Mouse (Mus musculus) granulocyte monocyte progenitor cell, adult 5-6 weeks (primary cell): ENCODE data around the gene Mgme1. TPM values are rescaled to one million over a fixed set of nuclear protein-coding genes. Genes with fewer than 3 reads are reported as not detected.

Experiments used
- ATAC-seq: replicated peaks from 2 replicates; pipeline ENCODE4 v1.8.0; 2016; ENCODE audit warnings: mild to moderate bottlenecking, moderate TSS enrichment, inconsistent platforms; ENCODE audit not compliant: poor library complexity, severe bottlenecking
- total RNA-seq, 2 experiments: library from RNA; stranded (forward) in 1 of 2; stranded (reverse) in 1 of 2; fragments of 200-712, 200-1000 nt in 1 of 2; fragments of >200 nt in 1 of 2; fragmentation: Nextera tagmentation in 1 of 2; gene quantifications; 2 replicates each; pipeline ENCODE4 v1.2.3; 2014 to 2017

Gene Mgme1
- total RNA-seq, 2 experiments from 2014 or later: 23.4 to 29.9 TPM

GRCm38 (mm10) chr2:144262837-144263236, 7.6 kb upstream of the Mgme1 start:
- no peak for ATAC-seq

GRCm38 (mm10) chr2:144264398-144265119, 5.9 kb upstream of the Mgme1 start:
- ATAC-seq: peak; percentile 40

- no peak for ATAC-seq
Observed at GRCm38 (mm10) chr2:144265120-144265488, 5.4 kb upstream of the Mgme1 start.

DNA sequence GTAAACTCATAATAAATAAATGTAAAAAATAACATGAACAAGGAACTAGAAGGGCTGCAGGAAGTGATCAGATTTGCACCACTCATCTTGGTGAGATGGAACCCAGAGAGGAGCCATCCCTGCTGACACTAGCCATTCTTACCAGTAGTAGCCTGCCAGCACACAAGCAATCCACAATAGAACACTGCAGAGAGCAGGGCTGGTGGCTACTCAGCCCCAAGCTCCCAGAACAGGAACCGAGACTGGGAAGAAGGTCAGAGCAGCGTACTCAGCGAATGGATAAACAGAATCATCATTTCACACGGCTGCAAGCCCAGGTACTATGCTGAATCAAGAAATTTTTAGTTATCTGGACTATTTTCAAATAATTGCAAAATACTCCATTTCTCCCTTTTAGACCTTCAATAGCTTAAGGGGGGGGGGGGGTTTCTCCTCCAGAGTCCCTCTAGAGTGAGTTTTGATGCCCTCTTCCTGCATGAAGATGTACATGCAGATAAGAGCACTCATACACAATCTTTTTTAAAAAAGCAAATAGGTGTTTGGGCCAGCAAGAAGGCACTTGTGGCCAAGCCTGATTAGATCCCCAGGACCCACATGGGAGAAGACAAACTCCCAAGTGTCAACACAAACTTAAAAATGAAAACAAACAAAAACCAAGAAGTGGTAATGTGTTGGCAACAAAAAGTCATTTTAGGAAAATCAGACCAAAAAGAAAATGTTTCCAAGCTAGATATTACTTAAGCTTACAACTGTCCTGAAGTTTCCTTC, 4.4 kb upstream of the Mgme1 start:
- peak; percentile 44 for ATAC-seq

- ATAC-seq: no peak
Observed at GRCm38 (mm10) chr2:144267004-144267730, 3.3 kb upstream of the Mgme1 start.

DNA sequence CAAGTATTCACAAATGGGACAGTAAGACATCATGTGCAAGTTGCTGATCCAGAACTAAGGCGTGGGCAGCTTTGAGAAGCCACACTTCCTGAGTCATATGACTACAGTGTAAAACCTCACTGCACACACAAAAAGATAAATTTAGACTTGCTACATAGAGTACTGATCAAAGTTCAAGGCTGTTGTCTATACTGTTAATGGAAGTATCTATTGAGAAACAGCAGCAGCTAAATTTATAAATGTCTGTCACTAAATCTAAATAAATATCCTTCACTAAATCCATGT, 2.8 kb upstream of the Mgme1 start:
- no peak for ATAC-seq

DNA sequence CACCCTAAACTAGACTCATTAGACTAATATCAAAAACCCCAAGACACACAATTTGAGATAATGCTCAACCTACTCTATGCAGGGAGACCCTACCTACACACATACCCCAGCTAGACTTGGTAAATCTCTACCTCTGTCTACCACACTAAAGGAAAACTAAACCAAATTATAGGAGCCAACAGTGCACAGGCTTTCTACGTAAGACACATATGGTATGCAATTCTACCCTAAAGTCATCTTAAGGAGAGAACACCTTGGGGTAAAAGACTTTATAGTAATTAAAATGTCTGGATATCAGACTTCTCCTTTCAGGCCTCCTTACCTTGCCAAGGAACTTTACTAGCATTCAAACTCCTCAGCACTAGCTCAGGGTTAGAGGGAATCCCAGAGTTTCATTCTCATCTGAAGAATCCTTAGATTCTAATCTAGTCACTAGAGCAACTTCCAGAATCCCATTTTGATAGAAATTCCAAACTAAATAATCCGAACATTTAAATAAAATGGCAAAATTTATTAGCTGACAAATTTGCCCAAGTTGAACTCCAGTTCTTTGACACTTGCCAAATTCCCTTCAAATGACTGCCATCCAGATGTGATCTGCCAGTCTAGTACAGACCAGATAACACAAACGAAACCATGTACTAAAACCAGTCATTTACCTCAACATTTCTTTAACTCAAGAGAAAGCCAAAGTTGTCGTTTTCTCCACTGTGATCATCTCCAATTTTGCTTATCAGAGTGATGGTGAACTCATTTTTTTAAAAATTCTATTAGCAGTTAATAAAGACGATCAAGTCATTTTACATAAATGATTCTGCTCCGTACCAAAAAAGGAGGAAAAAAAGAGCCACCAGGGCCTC, 1.8 kb upstream of the Mgme1 start:
- no peak for ATAC-seq

GRCm38 (mm10) chr2:144269306-144269650, 1.2 kb upstream of the Mgme1 start:
- no peak for ATAC-seq

DNA sequence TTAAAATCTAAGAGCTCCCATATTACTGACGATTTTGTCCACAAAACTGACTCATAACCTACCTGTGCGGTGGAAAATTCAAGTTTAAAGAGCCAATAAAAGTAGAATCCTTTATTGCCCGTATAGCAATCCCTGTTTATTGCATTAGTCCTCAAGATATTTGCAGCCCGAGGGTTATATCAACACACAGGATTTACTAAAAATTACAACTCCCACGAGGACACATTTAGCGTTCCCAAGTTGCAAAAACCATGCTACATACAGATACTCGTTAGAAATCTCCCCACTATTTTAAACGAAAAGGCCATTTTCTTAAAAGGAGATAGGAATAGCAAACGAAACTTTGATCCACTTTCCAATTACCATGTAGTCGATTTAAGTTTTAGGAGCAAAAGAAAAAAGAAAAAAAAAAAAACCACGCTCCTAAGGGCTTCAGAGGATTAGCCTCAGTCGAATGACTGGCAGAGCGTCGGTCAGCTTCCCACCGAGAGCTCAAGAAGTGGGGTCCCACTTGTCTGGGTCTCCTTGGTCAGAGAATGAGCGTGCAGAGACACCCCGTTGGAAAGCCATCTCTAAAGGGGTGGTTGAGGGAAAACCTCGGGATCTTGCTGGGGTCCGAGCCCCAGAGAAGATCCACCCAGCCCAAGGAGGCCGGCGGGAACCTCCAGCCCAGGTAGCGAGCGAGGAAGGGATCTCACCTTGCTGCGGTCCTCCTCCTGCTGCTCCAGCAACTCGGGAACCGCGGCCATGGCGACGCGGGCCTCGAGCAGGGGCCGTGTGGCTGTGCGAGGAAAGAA, 586 bp upstream of the Mgme1 start:
- ATAC-seq: no peak

- ATAC-seq: no peak
Observed at GRCm38 (mm10) chr2:144272088-144272487, 1.6 kb downstream of the Mgme1 start.

- peak; percentile 32 for ATAC-seq
Observed at GRCm38 (mm10) chr2:144274741-144275140, 4.3 kb downstream of the Mgme1 start.

DNA sequence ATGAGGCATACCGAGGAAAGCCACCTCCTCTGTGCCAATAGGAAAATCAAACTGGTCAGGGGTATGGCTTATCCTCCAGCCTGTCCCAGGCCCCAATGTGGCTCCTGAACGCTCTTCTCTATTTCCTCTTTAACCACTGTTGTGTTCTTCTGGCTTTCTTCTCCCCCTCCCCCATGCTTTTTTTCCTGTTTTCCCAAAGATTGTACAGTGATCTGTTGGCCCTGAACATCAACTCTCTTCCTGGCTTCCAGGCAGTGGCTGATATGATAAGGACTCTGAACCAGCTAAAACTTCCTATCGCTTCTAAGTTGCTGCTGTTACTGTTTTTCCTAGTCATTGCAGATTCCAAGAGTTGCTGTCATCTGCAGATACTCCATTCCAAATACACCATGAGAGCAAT, 6.4 kb downstream of the Mgme1 start:
- ATAC-seq: no peak

DNA sequence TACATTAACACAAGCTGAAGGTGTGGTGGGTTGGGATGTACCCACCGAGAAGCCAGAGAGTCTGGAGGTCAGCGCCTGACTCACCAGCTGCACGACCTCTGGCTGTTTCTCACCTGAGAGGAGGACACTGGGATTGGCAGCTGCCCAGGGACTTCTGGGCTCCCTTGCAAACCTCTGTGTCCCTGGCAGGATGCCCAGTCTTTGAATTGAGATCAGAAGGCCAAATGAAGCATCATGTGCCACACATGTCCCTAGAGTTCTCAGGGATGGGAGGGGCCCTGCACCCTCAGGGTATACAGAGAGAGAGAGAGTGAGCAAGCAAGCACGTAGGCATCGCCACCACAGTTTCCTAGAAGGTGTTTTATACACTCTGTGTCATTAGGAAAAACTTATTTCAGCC, 9.3 kb downstream of the Mgme1 start:
- no peak for ATAC-seq

DNA sequence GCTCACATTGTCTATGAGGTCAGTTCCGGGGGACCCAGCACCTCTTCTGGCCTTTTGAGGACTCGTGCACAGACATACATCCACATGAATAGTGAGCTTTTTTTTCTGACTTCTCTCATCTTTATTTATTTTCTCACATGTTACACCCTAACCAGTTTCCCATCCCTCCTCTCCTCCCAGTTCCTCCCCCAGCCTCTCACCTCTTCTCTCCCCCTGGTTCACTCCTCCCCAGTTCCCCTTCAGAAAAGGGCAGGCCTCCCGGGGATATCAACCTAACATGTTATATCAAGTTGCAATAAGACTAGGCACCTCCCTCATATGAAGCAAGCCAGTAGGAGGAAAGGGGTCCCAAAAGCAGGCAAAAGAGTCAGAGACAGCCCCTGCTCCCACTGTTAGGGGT, 10.1 kb downstream of the Mgme1 start:
- ATAC-seq: no peak

DNA sequence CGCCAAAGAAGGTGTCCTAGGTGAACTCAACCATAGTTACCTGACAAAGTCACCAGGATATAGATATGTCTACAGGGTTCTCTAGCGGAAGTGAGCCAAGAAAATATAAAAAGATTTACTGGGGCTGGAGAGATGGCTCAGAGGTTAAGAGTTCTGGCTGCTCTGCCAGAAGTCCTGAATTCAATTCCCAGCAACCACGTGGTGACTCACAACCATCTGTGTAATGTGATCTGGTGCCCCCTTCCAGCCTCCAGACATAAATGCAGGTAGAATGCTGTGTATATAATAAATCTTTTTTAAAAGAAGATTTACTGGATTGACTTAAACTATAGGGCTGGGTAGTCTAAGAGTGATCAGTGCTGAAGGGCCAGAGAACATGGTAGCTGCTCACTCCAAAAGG, 11.0 kb downstream of the Mgme1 start:
- ATAC-seq: no peak

DNA sequence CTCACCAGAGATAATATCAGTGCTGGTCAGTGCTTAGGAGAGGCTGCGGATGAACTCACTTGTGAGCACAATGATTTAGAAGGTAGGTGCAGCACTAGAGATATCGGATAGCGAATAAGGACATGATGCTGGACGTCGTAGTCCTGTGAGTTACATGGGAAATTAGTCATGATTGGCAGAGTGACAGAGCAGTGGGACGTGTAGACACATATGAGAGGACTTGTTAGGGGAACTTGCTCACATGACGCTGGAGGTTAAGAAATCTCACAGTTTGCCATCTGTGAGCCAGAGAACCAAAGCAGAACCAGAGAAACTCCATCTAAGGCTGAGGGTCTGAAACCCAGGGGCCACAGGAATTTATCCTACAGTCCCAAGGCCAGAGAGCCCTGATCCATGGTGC, 19.9 kb downstream of the Mgme1 start:
- ATAC-seq: peak; percentile 91

DNA sequence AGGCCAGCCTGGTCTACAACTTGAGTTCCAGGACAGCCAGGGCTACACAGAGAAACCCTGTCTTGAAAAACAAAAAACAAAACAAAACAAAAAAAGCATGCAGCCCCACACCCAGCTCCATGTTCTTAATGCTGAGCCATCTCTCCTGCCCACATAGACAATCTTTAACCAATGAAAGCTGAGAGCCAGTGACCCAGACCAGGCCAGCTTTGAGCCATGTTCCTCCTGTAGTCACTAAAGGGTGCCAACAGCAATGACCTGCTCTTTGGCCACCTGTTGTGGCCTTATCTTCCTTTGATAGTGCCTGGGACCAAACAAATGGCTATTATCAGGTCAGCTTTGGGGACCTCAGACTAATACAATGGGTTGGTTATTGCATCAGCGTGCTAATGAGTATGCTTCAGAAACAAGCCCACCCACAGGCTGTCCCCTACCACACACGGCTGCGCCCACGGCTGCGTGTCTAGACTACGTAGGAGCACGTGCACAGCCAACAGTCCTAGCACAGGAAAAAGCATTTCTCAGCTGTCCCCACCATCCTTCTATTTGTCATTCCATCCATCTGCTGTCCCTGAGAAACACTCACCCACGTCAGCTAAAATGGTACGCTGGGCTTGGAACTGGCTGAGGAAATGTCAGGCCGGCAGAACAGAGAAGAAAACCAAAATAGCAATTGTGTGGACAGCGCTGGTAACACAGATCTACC, 21.3 kb downstream of the Mgme1 start:
- no peak for ATAC-seq

DNA sequence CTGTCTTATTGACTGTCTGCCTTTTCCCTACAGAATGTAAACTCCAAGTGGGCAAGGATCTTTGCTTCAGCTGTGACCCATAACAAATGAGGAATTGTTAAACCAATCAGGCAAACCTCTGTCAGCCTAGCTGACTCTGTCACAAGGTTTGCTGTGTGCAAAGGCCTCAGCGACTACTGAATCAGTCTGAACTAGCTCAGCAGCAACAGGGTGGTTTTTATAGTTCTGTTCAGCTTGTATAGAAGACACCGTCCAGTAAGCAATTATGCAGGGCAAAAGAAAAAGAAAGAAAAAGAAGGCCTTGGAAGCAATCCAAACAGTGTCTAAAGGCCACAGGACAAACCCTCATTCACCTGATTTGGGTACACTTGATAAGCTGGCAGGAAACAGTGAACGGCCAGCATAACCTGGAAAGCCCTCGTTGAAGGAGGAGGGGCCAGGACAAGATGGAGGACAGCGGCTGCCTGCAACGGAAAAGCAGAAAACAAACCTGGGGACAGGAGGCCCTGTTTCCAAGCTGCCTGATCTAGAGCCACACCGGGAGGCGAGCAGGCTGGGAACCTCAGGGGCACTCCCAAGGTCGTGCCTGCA, 24.8 kb downstream of the Mgme1 start:
- ATAC-seq: no peak
